Mouse (Mus musculus) CH12.LX (cell line): ENCODE results near the gene 2810004N23Rik. TPM values are rescaled to one million over a fixed set of nuclear protein-coding genes. Genes with fewer than 3 reads are reported as not detected.

Experiments used
- DNase-seq: peaks from one replicate; pipeline ENCODE4 v3.0.0-alpha.2; 2013; ENCODE audit errors: extremely low read depth
- H3K27ac ChIP-seq: 2 replicates; pipeline ENCODE4 v1.5.1; 2012; ENCODE audit warnings: low read depth, mild to moderate bottlenecking, control low read depth, moderate library complexity; ENCODE audit not compliant: insufficient read depth
- H3K27me3 ChIP-seq: replicated peaks from 2 replicates; pipeline ENCODE3; 2012; ENCODE audit warnings: inconsistent platforms
- H3K36me3 ChIP-seq, 2 experiments: replicated peaks in 1 of 2; 2 replicates each; pipeline versions ENCODE3 to v1.6.1; 2012; ENCODE audit warnings: inconsistent platforms in 1 of 2, low read length in 1 of 2, mild to moderate bottlenecking in 1 of 2, mixed read lengths in 1 of 2, moderate library complexity in 1 of 2; ENCODE audit not compliant: control insufficient read depth in 1 of 2, insufficient read depth in 1 of 2
- H3K4me1 ChIP-seq, 2 experiments: 2 replicates each; pipeline ENCODE4 v1.6.1; 2012; ENCODE audit warnings: inconsistent platforms in 1 of 2, moderate library complexity in 1 of 2; ENCODE audit not compliant: insufficient read depth in 2 of 2, control insufficient read depth in 1 of 2
- H3K4me2 ChIP-seq: 2 replicates; pipeline ENCODE4 v1.6.1; 2012; ENCODE audit warnings: low read depth, mild to moderate bottlenecking, control low read depth; ENCODE audit not compliant: poor library complexity, insufficient read depth, severe bottlenecking
- H3K4me3 ChIP-seq, 3 experiments: fragments of 150-350 bp in 1 of 3; sonication (generic) in 1 of 3; replicated peaks in 1 of 3; 2 replicates each; pipeline versions ENCODE3 to v1.5.1; 2011 to 2012; ENCODE audit warnings: low read depth in 2 of 3, low read length in 2 of 3, mild to moderate bottlenecking in 2 of 3, moderate library complexity in 2 of 3, control low read depth in 1 of 3, improper control_type of control experiment in 1 of 3, inconsistent platforms in 1 of 3, mixed read lengths in 1 of 3; ENCODE audit not compliant: poor library complexity in 1 of 3
- H3K79me2 ChIP-seq: replicated peaks from 2 replicates; pipeline ENCODE4 v1.6.1; 2012; ENCODE audit warnings: mild to moderate bottlenecking, moderate library complexity; ENCODE audit not compliant: control insufficient read depth, poor library complexity, insufficient read depth, severe bottlenecking; ENCODE audit errors: extremely low read depth
- H3K9ac ChIP-seq: 2 replicates; pipeline ENCODE4 v1.6.1; 2012; ENCODE audit warnings: low read depth, mild to moderate bottlenecking, control low read depth, moderate library complexity; ENCODE audit not compliant: insufficient read depth
- H3K9me3 ChIP-seq: replicated peaks from 2 replicates; pipeline ENCODE3; 2012; ENCODE audit warnings: low read length, inconsistent platforms, mixed read lengths
- CHD1 ChIP-seq: IDR thresholded peaks from 2 replicates; pipeline ENCODE4 v1.6.1; 2012; ENCODE audit warnings: low read depth, low read length, improper control_type of control experiment, inconsistent platforms
- GABPA ChIP-seq: IDR thresholded peaks from 2 replicates; pipeline ENCODE4 v1.6.1; 2012; ENCODE audit warnings: low read depth, low read length, improper control_type of control experiment, inconsistent platforms; ENCODE audit not compliant: insufficient replicate concordance
- IRF4 ChIP-seq: IDR thresholded peaks from 2 replicates; pipeline ENCODE4 v1.6.1; 2014; ENCODE audit warnings: low read depth, mild to moderate bottlenecking, inconsistent platforms, low read length, improper control_type of control experiment
- KAT2A ChIP-seq: IDR thresholded peaks from 2 replicates; pipeline ENCODE4 v1.6.1; 2012; ENCODE audit warnings: low read length, improper control_type of control experiment, inconsistent platforms; ENCODE audit not compliant: insufficient replicate concordance
- NELFE ChIP-seq: IDR thresholded peaks from 2 replicates; pipeline ENCODE4 v1.6.1; 2011; ENCODE audit warnings: low read depth, low read length, improper control_type of control experiment
- NRF1 ChIP-seq: IDR thresholded peaks from 2 replicates; pipeline ENCODE4 v1.6.1; 2014; ENCODE audit warnings: low read depth, mild to moderate bottlenecking, inconsistent platforms, low read length, improper control_type of control experiment, moderate library complexity
- PAX5 ChIP-seq: IDR thresholded peaks from 2 replicates; pipeline ENCODE4 v1.6.1; 2012; ENCODE audit warnings: low read length, inconsistent platforms, mixed read lengths
- POLR2AphosphoS2 ChIP-seq: IDR thresholded peaks from 2 replicates; pipeline ENCODE4 v1.6.1; 2011; ENCODE audit warnings: low read depth, low read length, improper control_type of control experiment
- SMC3 ChIP-seq: IDR thresholded peaks from 2 replicates; pipeline ENCODE4 v1.6.1; 2011; ENCODE audit warnings: low read depth, low read length, improper control_type of control experiment
- TCF12 ChIP-seq: IDR thresholded peaks from 2 replicates; pipeline ENCODE4 v1.6.1; 2014; ENCODE audit warnings: low read depth, mild to moderate bottlenecking, inconsistent platforms, low read length, improper control_type of control experiment
- ZKSCAN1 ChIP-seq: IDR thresholded peaks from 2 replicates; pipeline ENCODE4 v1.6.1; 2012; ENCODE audit warnings: low read depth, inconsistent platforms, low read length, improper control_type of control experiment, borderline replicate concordance
- ZMIZ1 ChIP-seq: IDR thresholded peaks from 2 replicates; pipeline ENCODE4 v1.6.1; 2012; ENCODE audit warnings: low read depth, mild to moderate bottlenecking, inconsistent platforms, low read length, improper control_type of control experiment
- dilution Hi-C: fragments of 300-500 bp; cut with MboI; formaldehyde crosslinking; loops from 2 replicates; pipeline ENCODE4 v1.14.3; 2020; ENCODE audit warnings: low sequenced_read_pairs; ENCODE audit not compliant: extremely low pct_unique_long_range_greater_than_20kb, extremely low pct_ligation_motif_present
- in situ Hi-C: fragments of 300-500 bp; cut with MboI; formaldehyde crosslinking; loops from 3 replicates; pipeline ENCODE4 v1.14.3; 2019; ENCODE audit warnings: low sequenced_read_pairs, low pct_ligation_motif_present, low pct_unique_long_range_greater_than_20kb, mixed read lengths
- polyA plus RNA-seq: library from polyadenylated mRNA; unstranded; fragments of >175 nt; gene quantifications from 2 replicates; pipeline ENCODE4 v1.2.1, GENCODE M21; 2012; ENCODE audit warnings: low read depth; ENCODE audit not compliant: insufficient read length
- total RNA-seq, 2 experiments: library from RNA; depleted of rRNA; stranded (reverse); fragments of 300-350 nt in 1 of 2; fragments of >200 nt in 1 of 2; gene quantifications; 2 replicates each; pipeline ENCODE4 v1.2.3; 2012 to 2014

2810004N23Rik gene
- total and polyA plus RNA-seq, 3 experiments: 45.1 to 75.7 (median 47.6) TPM

- no peak for TF ChIP-seq KAT2A
- no peak for TF ChIP-seq ZMIZ1
- no peak for TF ChIP-seq NRF1
- peak; percentile 12; the same call in 1 of the 2 replicates for TF ChIP-seq POLR2AphosphoS2
Observed at GRCm38 (mm10) chr8:124836273-124836672, 26.6 kb downstream of the 2810004N23Rik start.

GRCm38 (mm10) chr8:124835848-124836247 is 27.1 kb downstream of the 2810004N23Rik start:
- Histone ChIP-seq H3K27ac (no peak overlapping the region), H3K4me2 (no peak overlapping the region), H3K9ac (no peak overlapping the region), H3K36me3 (peaks cover 25 to 40% of the 10 kb centered on the region in 2 experiments), H3K9me3 (no peaks in the 10 kb centered on the region), H3K4me1 (peaks cover 0 to 6% of the 10 kb centered on the region in 2 experiments; a peak in 2 of 4 replicates), H3K79me2 (no peaks in the 10 kb centered on the region), H3K4me3 (no peak overlapping the region), H3K27me3 (no peaks in the 10 kb centered on the region)
- in situ Hi-C loops (no loop called here), dilution Hi-C loops (no loop called here)
- peak; percentile 69 for TF ChIP-seq POLR2AphosphoS2
- no peak for TF ChIP-seq SMC3
- no peak for DNase-seq

More at GRCm38 (mm10) chr8:124836273-124836672, 26.6 kb downstream of the 2810004N23Rik start:
- no peak overlapping the region for H3K27ac ChIP-seq
- dilution Hi-C loops: no loop called here
- DNase-seq: no peak
- H3K9me3 ChIP-seq: no peaks in the 10 kb centered on the region
- in situ Hi-C loops: no loop called here
- H3K9ac ChIP-seq: no peak overlapping the region
- peaks cover 28 to 44% of the 10 kb centered on the region in 2 experiments for H3K36me3 ChIP-seq
- no peak overlapping the region for H3K4me3 ChIP-seq
- no peaks in the 10 kb centered on the region for H3K79me2 ChIP-seq
- no peak overlapping the region for H3K4me2 ChIP-seq
- H3K27me3 ChIP-seq: no peaks in the 10 kb centered on the region
- H3K4me1 ChIP-seq: peaks cover 0 to 6% of the 10 kb centered on the region in 2 experiments; a peak in 2 of 4 replicates

DNA sequence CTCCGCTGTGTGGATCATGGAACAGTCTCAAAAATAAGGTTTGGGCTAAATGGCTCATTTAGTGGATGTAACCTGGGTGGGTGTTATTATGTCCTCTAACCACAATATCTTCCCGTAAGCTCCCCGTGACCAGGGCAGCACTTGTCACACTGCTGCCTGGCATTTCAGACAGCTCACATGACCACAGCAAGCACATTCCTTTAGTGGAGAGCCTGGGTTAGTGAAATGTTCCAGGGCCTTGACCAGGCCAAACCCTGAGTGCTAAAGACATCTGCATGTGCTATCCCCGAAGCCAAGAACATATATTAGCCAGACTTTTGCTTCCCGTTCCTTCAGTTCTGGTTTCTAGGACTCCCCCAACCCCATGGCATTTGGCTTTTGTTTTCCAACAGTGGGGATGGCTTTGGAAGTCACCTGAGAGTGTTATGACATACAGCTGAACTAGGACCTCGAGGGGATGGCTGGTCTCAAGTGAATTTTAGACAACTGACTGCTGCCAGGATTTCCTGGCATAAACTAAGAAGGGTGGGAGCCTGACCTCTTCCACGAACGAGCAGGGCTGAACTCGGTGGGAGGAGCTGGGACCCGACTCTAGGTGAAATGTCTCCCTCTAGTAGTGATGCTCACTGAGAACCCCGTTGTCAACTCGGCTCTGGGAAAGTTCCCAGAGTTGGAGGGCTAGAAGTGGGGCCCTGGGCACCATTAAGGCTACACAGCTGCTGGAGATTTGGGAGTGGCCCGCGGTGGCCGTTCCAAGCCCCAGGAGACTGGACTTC is 29.3 kb downstream of the 2810004N23Rik start:
- Histone ChIP-seq H3K79me2 (no peaks in the 10 kb centered on the region), H3K4me2 (no peak overlapping the region), H3K4me3 (no peak overlapping the region), H3K9ac (no peak overlapping the region), H3K9me3 (no peaks in the 10 kb centered on the region), H3K27ac (no peak overlapping the region), H3K36me3 (peaks cover 6 to 18% of the 10 kb centered on the region in 2 experiments), H3K4me1 (peaks cover 0 to 9% of the 10 kb centered on the region in 2 experiments; a peak in 2 of 4 replicates), H3K27me3 (peaks cover 20% of the 10 kb centered on the region)
- DNase-seq: no peak
- in situ Hi-C loops (no loop called here), dilution Hi-C loops (no loop called here)
- TF ChIP-seq ZKSCAN1: no peak
- TF ChIP-seq NELFE: no peak
- TF ChIP-seq IRF4: no peak
- TF ChIP-seq TCF12: no peak
- no peak for TF ChIP-seq GABPA
- TF ChIP-seq POLR2AphosphoS2: no peak
- TF ChIP-seq PAX5: no peak
- TF ChIP-seq ZMIZ1: no peak
- no peak for TF ChIP-seq CHD1
